Mouse (Mus musculus): ENCODE data around the gene Med18. TPM values are rescaled to one million over a fixed set of nuclear protein-coding genes. Genes with fewer than 3 reads are reported as not detected.

Gene Med18
- 21.0 and 25.5 TPM in 2 replicates for polyA plus RNA-seq (2016; fragmentation: Nextera tagmentation; extraction: Ambion mirVana)

GRCm38 (mm10) chr4:132463430-132464254 lies at the start of gene Med18:
Med18 (minus strand) TSS chr4:132463921.
- peak within 1 kb of the TSS; percentile 59 for H3K27ac ChIP-seq
- ATAC-seq (ENCODE audit: low FRiP score), result peak; percentile 96
- peaks cover 20% of the 10 kb centered on the region for H3K36me3 ChIP-seq (replicated peaks)
- H3K9ac ChIP-seq, result peak within 1 kb of the TSS; percentile 80
- H3K9me3 ChIP-seq, result no peaks in the 10 kb centered on the region
- H3K27me3 ChIP-seq, result no peaks in the 10 kb centered on the region
- under 1% methylated on average over 43 of the region's 44 CpGs for WGBS
- peaks cover 22% of the 10 kb centered on the region for H3K4me1 ChIP-seq
- H3K4me3 ChIP-seq (replicated peaks), result peak within 1 kb of the TSS; percentile 87
- H3K4me2 ChIP-seq, result peak within 1 kb of the TSS; percentile 82

- 80% methylated on average over 3 of the region's 3 CpGs for WGBS
- Histone ChIP-seq H3K4me3 (replicated peaks) (no peak overlapping the region), H3K27ac (no peak overlapping the region), H3K4me1 (peaks cover 19% of the 10 kb centered on the region), H3K36me3 (replicated peaks) (no peaks in the 10 kb centered on the region), H3K9ac (no peak overlapping the region), H3K4me2 (no peak overlapping the region), H3K27me3 (peaks cover 19% of the 10 kb centered on the region), H3K9me3 (no peaks in the 10 kb centered on the region)
- no peak for ATAC-seq (ENCODE audit: low FRiP score)
Measured at GRCm38 (mm10) chr4:132512080-132512479, 48.4 kb upstream of the Med18 start.

GRCm38 (mm10) chr4:132510352-132510798 lies 46.7 kb upstream of the Med18 start, which contains the start of gene Sesn2:
Sesn2 (minus strand) TSS chr4:132510501.
- H3K27me3 ChIP-seq, result peaks cover 19% of the 10 kb centered on the region
- H3K9ac ChIP-seq, result peak within 1 kb of the TSS; percentile 67
- peak within 1 kb of the TSS; percentile 75 for H3K27ac ChIP-seq
- WGBS, result under 1% methylated on average over 32 of the region's 32 CpGs
- peak; percentile 94 for ATAC-seq (ENCODE audit: low FRiP score)
- peak within 1 kb of the TSS; percentile 64 for H3K4me3 ChIP-seq (replicated peaks)
- H3K36me3 ChIP-seq (replicated peaks), result no peaks in the 10 kb centered on the region
- no peaks in the 10 kb centered on the region for H3K9me3 ChIP-seq
- peaks cover 19% of the 10 kb centered on the region for H3K4me1 ChIP-seq
- peak within 1 kb of the TSS; percentile 83 for H3K4me2 ChIP-seq

- Histone ChIP-seq H3K27me3 (peaks cover 19% of the 10 kb centered on the region), H3K36me3 (replicated peaks) (no peaks in the 10 kb centered on the region), H3K4me1 (peaks cover 16% of the 10 kb centered on the region), H3K4me3 (replicated peaks) (peak overlapping the region; percentile 64), H3K9me3 (no peaks in the 10 kb centered on the region), H3K4me2 (peak overlapping the region; percentile 83), H3K9ac (peak overlapping the region; percentile 67), H3K27ac (peak overlapping the region; percentile 75)
- ATAC-seq (ENCODE audit: low FRiP score), result peak; percentile 80
- under 1% methylated on average over 52 of the region's 52 CpGs for WGBS
Measured at GRCm38 (mm10) chr4:132509621-132510296, 46.0 kb upstream of the Med18 start.

- no peak overlapping the region for H3K27ac ChIP-seq
- no peak overlapping the region for H3K9ac ChIP-seq
- no peak for ATAC-seq (ENCODE audit: low FRiP score)
- H3K9me3 ChIP-seq, result no peaks in the 10 kb centered on the region
- H3K4me1 ChIP-seq, result peaks cover 7% of the 10 kb centered on the region
- WGBS, result 28% methylated on average over 2 of the region's 2 CpGs
- no peaks in the 10 kb centered on the region for H3K36me3 ChIP-seq (replicated peaks)
- peaks cover 11% of the 10 kb centered on the region for H3K27me3 ChIP-seq
- no peak overlapping the region for H3K4me3 ChIP-seq (replicated peaks)
- H3K4me2 ChIP-seq, result no peak overlapping the region
Measured at GRCm38 (mm10) chr4:132507210-132507609, 43.5 kb upstream of the Med18 start.

- WGBS, result 76% methylated on average over 6 of the region's 6 CpGs
Measured at GRCm38 (mm10) chr4:132506250-132506649, 42.5 kb upstream of the Med18 start.

GRCm38 (mm10) chr4:132505800-132506199 lies 42.1 kb upstream of the Med18 start:
- Histone ChIP-seq H3K4me2 (no peak overlapping the region), H3K27ac (no peak overlapping the region), H3K27me3 (peaks cover 5% of the 10 kb centered on the region), H3K4me1 (peaks cover 7% of the 10 kb centered on the region), H3K36me3 (replicated peaks) (no peaks in the 10 kb centered on the region), H3K9ac (no peak overlapping the region), H3K9me3 (no peaks in the 10 kb centered on the region), H3K4me3 (replicated peaks) (no peak overlapping the region)
- 25% methylated on average over 10 of the region's 10 CpGs for WGBS
- ATAC-seq (ENCODE audit: low FRiP score), result no peak

More at GRCm38 (mm10) chr4:132506250-132506649, 42.5 kb upstream of the Med18 start:
- Histone ChIP-seq H3K27me3 (peaks cover 9% of the 10 kb centered on the region), H3K9me3 (no peaks in the 10 kb centered on the region), H3K4me1 (peaks cover 7% of the 10 kb centered on the region), H3K9ac (no peak overlapping the region), H3K27ac (no peak overlapping the region), H3K36me3 (replicated peaks) (no peaks in the 10 kb centered on the region), H3K4me3 (replicated peaks) (no peak overlapping the region), H3K4me2 (no peak overlapping the region)
- ATAC-seq (ENCODE audit: low FRiP score), result no peak

GRCm38 (mm10) chr4:132505034-132505738 lies 41.5 kb upstream of the Med18 start:
- ATAC-seq (ENCODE audit: low FRiP score), result no peak
- peaks cover 7% of the 10 kb centered on the region for H3K4me1 ChIP-seq
- peaks cover 4% of the 10 kb centered on the region; the same call in 1 of the 2 replicates for H3K27me3 ChIP-seq
- H3K4me2 ChIP-seq, result no peak overlapping the region
- H3K9ac ChIP-seq, result no peak overlapping the region
- no peak overlapping the region for H3K27ac ChIP-seq
- no peaks in the 10 kb centered on the region for H3K9me3 ChIP-seq
- H3K36me3 ChIP-seq (replicated peaks), result no peaks in the 10 kb centered on the region
- no peak overlapping the region for H3K4me3 ChIP-seq (replicated peaks)
- WGBS, result 60% methylated on average over 6 of the region's 6 CpGs

GRCm38 (mm10) chr4:132503344-132503743 lies 39.6 kb upstream of the Med18 start:
- H3K4me1 ChIP-seq, result no peaks in the 10 kb centered on the region
- H3K4me3 ChIP-seq (replicated peaks), result no peak overlapping the region
- peaks cover 8% of the 10 kb centered on the region; the same call in 1 of the 2 replicates for H3K36me3 ChIP-seq (replicated peaks)
- ATAC-seq (ENCODE audit: low FRiP score), result no peak
- H3K27me3 ChIP-seq, result peaks cover 3% of the 10 kb centered on the region; the same call in 1 of the 2 replicates
- H3K4me2 ChIP-seq, result no peak overlapping the region
- 86% methylated on average over 11 of the region's 11 CpGs for WGBS
- no peaks in the 10 kb centered on the region for H3K9me3 ChIP-seq
- H3K9ac ChIP-seq, result no peak overlapping the region
- H3K27ac ChIP-seq, result no peak overlapping the region

GRCm38 (mm10) chr4:132501639-132502038 lies 37.9 kb upstream of the Med18 start:
- no peaks in the 10 kb centered on the region for H3K4me1 ChIP-seq
- ATAC-seq (ENCODE audit: low FRiP score), result no peak
- no peaks in the 10 kb centered on the region for H3K9me3 ChIP-seq
- H3K27me3 ChIP-seq, result no peaks in the 10 kb centered on the region
- H3K27ac ChIP-seq, result no peak overlapping the region
- no peak overlapping the region for H3K4me2 ChIP-seq
- H3K36me3 ChIP-seq (replicated peaks), result peaks cover 16% of the 10 kb centered on the region
- H3K9ac ChIP-seq, result no peak overlapping the region
- 92% methylated on average over 6 of the region's 6 CpGs for WGBS
- no peak overlapping the region for H3K4me3 ChIP-seq (replicated peaks)

- no peaks in the 10 kb centered on the region for H3K9me3 ChIP-seq
- H3K27ac ChIP-seq, result no peak overlapping the region
- H3K27me3 ChIP-seq, result no peaks in the 10 kb centered on the region
- 93% methylated on average over 20 of the region's 20 CpGs for WGBS
- no peak for ATAC-seq (ENCODE audit: low FRiP score)
- H3K4me1 ChIP-seq, result 0 out of 2 replicates have a peak, but pooled peaks cover 7% of the 10 kb centered on the region
- no peak overlapping the region for H3K4me3 ChIP-seq (replicated peaks)
- H3K36me3 ChIP-seq (replicated peaks), result peaks cover 28% of the 10 kb centered on the region
- no peak overlapping the region for H3K4me2 ChIP-seq
- H3K9ac ChIP-seq, result no peak overlapping the region
Measured at GRCm38 (mm10) chr4:132494271-132494918, 30.7 kb upstream of the Med18 start.
